Mouse (Mus musculus) myocyte (in vitro differentiated cells): Measurements from ENCODE around the gene Gm4969. TPM values are rescaled to one million over a fixed set of nuclear protein-coding genes. Genes with fewer than 3 reads are reported as not detected.

ENCODE experiments used
- H3K27me3 ChIP-seq: one replicate; pipeline ENCODE4 v1.6.1; 2011; ENCODE audit not compliant: control insufficient read depth, insufficient read depth, insufficient read length
- H3K36me3 ChIP-seq: one replicate; pipeline ENCODE4 v1.6.1; 2011; ENCODE audit not compliant: control insufficient read depth, insufficient read depth
- H3K4me2 ChIP-seq: one replicate; pipeline ENCODE4 v1.6.1; 2011; ENCODE audit warnings: low read depth, control low read depth
- H3K4me3 ChIP-seq: one replicate; pipeline ENCODE4 v1.5.1; 2011; ENCODE audit warnings: mild to moderate bottlenecking, control low read depth, moderate library complexity
- H3K79me2 ChIP-seq: one replicate; pipeline ENCODE4 v1.6.1; 2011; ENCODE audit not compliant: control insufficient read depth, insufficient read depth
- H3ac ChIP-seq: one replicate; pipeline ENCODE4 v1.6.1; 2011; ENCODE audit not compliant: control insufficient read depth, insufficient read length
- CEBPB ChIP-seq: IDR thresholded peaks from 2 replicates; pipeline ENCODE4 v1.6.1; 2011; ENCODE audit warnings: mild to moderate bottlenecking, moderate library complexity; ENCODE audit not compliant: poor library complexity, insufficient read depth, severe bottlenecking
- E2F4 ChIP-seq: IDR thresholded peaks from one replicate; pipeline ENCODE4 v1.6.1; 2011; ENCODE audit warnings: mild to moderate bottlenecking, control low read depth, moderate library complexity; ENCODE audit not compliant: insufficient read depth
- MAX ChIP-seq: IDR thresholded peaks from one replicate; pipeline ENCODE4 v1.6.1; 2011; ENCODE audit warnings: low read depth, mild to moderate bottlenecking, control low read depth
- MYOD1 ChIP-seq, 3 experiments: IDR thresholded peaks; one replicate each; pipeline ENCODE4 v1.6.1; 2011; ENCODE audit warnings: control low read depth in 2 of 3, low read depth in 2 of 3, mild to moderate bottlenecking in 2 of 3, moderate library complexity in 1 of 3; ENCODE audit not compliant: insufficient read length in 2 of 3, control insufficient read depth in 1 of 3
- MYOG ChIP-seq, 3 experiments: IDR thresholded peaks; one replicate each; pipeline ENCODE4 v1.6.1; 2011; ENCODE audit warnings: control low read depth in 2 of 3, low read depth in 2 of 3, mild to moderate bottlenecking in 2 of 3; ENCODE audit not compliant: insufficient read length in 2 of 3, control insufficient read depth in 1 of 3, insufficient read depth in 1 of 3
- POLR2A ChIP-seq: IDR thresholded peaks from one replicate; pipeline ENCODE4 v1.6.1; 2011; ENCODE audit warnings: low read depth, mild to moderate bottlenecking, control low read depth, moderate library complexity; ENCODE audit not compliant: insufficient read length
- POLR2AphosphoS2 ChIP-seq: IDR thresholded peaks from one replicate; pipeline ENCODE4 v1.6.1; 2011; ENCODE audit warnings: low read depth, control low read depth; ENCODE audit not compliant: insufficient read length
- REST ChIP-seq: IDR thresholded peaks from one replicate; pipeline ENCODE4 v1.6.1; 2011; ENCODE audit warnings: mild to moderate bottlenecking, control low read depth, moderate library complexity; ENCODE audit not compliant: insufficient read depth, insufficient read length
- SRF ChIP-seq: IDR thresholded peaks from one replicate; pipeline ENCODE4 v1.6.1; 2011; ENCODE audit warnings: low read depth; ENCODE audit not compliant: control insufficient read depth, insufficient read length
- TCF12 ChIP-seq: IDR thresholded peaks from one replicate; pipeline ENCODE4 v1.6.1; 2011; ENCODE audit warnings: mild to moderate bottlenecking, control low read depth; ENCODE audit not compliant: poor library complexity, insufficient read depth, severe bottlenecking
- TCF3 ChIP-seq: IDR thresholded peaks from one replicate; pipeline ENCODE4 v1.6.1; 2011; ENCODE audit warnings: low read depth, control low read depth; ENCODE audit not compliant: insufficient read length
- USF1 ChIP-seq: IDR thresholded peaks from one replicate; pipeline ENCODE4 v1.6.1; 2011; ENCODE audit warnings: low read depth, mild to moderate bottlenecking, control low read depth, moderate library complexity
- polyA plus RNA-seq: library from polyadenylated mRNA; unstranded; fragments of >200 nt; fragmentation: generic; extraction: Trizol; gene quantifications from one replicate; pipeline ENCODE4 v1.2.1, GENCODE M21; 2012; ENCODE audit warnings: missing spikeins

Gm4969 gene
- polyA plus RNA-seq, 1 experiment = not detected

- Histone ChIP-seq H3ac (no peak overlapping the region), H3K79me2 (no peaks in the 10 kb centered on the region), H3K36me3 (no peaks in the 10 kb centered on the region), H3K27me3 (no peaks in the 10 kb centered on the region), H3K4me3 (no peak overlapping the region), H3K4me2 (no peak overlapping the region)
- TF ChIP-seq CEBPB (no peak), TCF12 (no peak), REST (no peak), POLR2A (no peak), MAX (no peak), POLR2AphosphoS2 (no peak), E2F4 (no peak), MYOD1 (IDR thresholded peaks at IDR 0.05; ENCODE audit: control insufficient read depth in 1 of 3, insufficient read length in 2 of 3, low read depth in 2 of 3) (no peak), SRF (no peak), MYOG (IDR thresholded peaks at IDR 0.05; ENCODE audit: control insufficient read depth in 1 of 3, insufficient read depth in 1 of 3, insufficient read length in 2 of 3, low read depth in 2 of 3) (no peak), USF1 (no peak)
Observed at GRCm38 (mm10) chr7:19107436-19107835, 10.7 kb downstream of the Gm4969 start.

GRCm38 (mm10) chr7:19104486-19104885 is 13.7 kb downstream of the Gm4969 start:
- Histone ChIP-seq H3K36me3 (no peaks in the 10 kb centered on the region), H3ac (no peak overlapping the region), H3K27me3 (no peaks in the 10 kb centered on the region), H3K4me3 (no peak overlapping the region), H3K79me2 (no peaks in the 10 kb centered on the region), H3K4me2 (no peak overlapping the region)
- TF ChIP-seq POLR2AphosphoS2 (no peak), CEBPB (no peak), REST (no peak), MYOD1 (IDR thresholded peaks at IDR 0.05; ENCODE audit: control insufficient read depth in 1 of 3, insufficient read length in 2 of 3, low read depth in 2 of 3) (no peak), MYOG (IDR thresholded peaks at IDR 0.05; ENCODE audit: control insufficient read depth in 1 of 3, insufficient read depth in 1 of 3, insufficient read length in 2 of 3, low read depth in 2 of 3) (no peak), USF1 (no peak), TCF12 (no peak), POLR2A (no peak), SRF (no peak), TCF3 (no peak), E2F4 (no peak), MAX (no peak)

- Histone ChIP-seq H3K79me2 (no peaks in the 10 kb centered on the region), H3K4me2 (no peak overlapping the region), H3K27me3 (no peaks in the 10 kb centered on the region), H3ac (no peak overlapping the region), H3K36me3 (no peaks in the 10 kb centered on the region), H3K4me3 (no peak overlapping the region)
- TF ChIP-seq MAX (no peak), USF1 (no peak), MYOD1 (IDR thresholded peaks at IDR 0.05; ENCODE audit: control insufficient read depth in 1 of 3, insufficient read length in 2 of 3, low read depth in 2 of 3) (no peak), CEBPB (no peak), E2F4 (no peak), POLR2AphosphoS2 (no peak), REST (no peak), MYOG (IDR thresholded peaks at IDR 0.05; ENCODE audit: control insufficient read depth in 1 of 3, insufficient read depth in 1 of 3, insufficient read length in 2 of 3, low read depth in 2 of 3) (no peak), SRF (no peak), POLR2A (no peak), TCF12 (no peak)
Observed at GRCm38 (mm10) chr7:19103741-19104140, 14.4 kb downstream of the Gm4969 start.

- no peaks in the 10 kb centered on the region for H3K27me3 ChIP-seq
- no peaks in the 10 kb centered on the region for H3K79me2 ChIP-seq
- no peak overlapping the region for H3ac ChIP-seq
- TF ChIP-seq TCF3 = no peak
- no peak for TF ChIP-seq TCF12
- no peak for TF ChIP-seq MYOG (IDR thresholded peaks at IDR 0.05; ENCODE audit: control insufficient read depth in 1 of 3, insufficient read depth in 1 of 3, insufficient read length in 2 of 3, low read depth in 2 of 3)
- TF ChIP-seq POLR2AphosphoS2 = no peak
- TF ChIP-seq SRF = no peak
- no peak for TF ChIP-seq E2F4
- TF ChIP-seq MAX = no peak
- H3K4me3 ChIP-seq = no peak overlapping the region
- H3K36me3 ChIP-seq = no peaks in the 10 kb centered on the region
- no peak overlapping the region for H3K4me2 ChIP-seq
Observed at GRCm38 (mm10) chr7:19100290-19100689, 17.9 kb downstream of the Gm4969 start.

GRCm38 (mm10) chr7:19098811-19099210 is 19.4 kb downstream of the Gm4969 start:
- H3ac ChIP-seq = no peak overlapping the region
- H3K4me2 ChIP-seq = no peak overlapping the region
- H3K27me3 ChIP-seq = no peaks in the 10 kb centered on the region
- H3K36me3 ChIP-seq = no peaks in the 10 kb centered on the region
- no peak for TF ChIP-seq POLR2AphosphoS2
- TF ChIP-seq TCF3 = no peak
- no peak for TF ChIP-seq TCF12
- no peak for TF ChIP-seq E2F4
- TF ChIP-seq MYOG (IDR thresholded peaks at IDR 0.05; ENCODE audit: control insufficient read depth in 1 of 3, insufficient read depth in 1 of 3, insufficient read length in 2 of 3, low read depth in 2 of 3) = no peak
- TF ChIP-seq POLR2A = no peak
- TF ChIP-seq CEBPB = no peak
- no peak for TF ChIP-seq USF1
- TF ChIP-seq MYOD1 (IDR thresholded peaks at IDR 0.05; ENCODE audit: control insufficient read depth in 1 of 3, insufficient read length in 2 of 3, low read depth in 2 of 3) = no peak
- no peak for TF ChIP-seq SRF
- TF ChIP-seq REST = no peak
- TF ChIP-seq MAX = no peak
- no peak overlapping the region for H3K4me3 ChIP-seq
- H3K79me2 ChIP-seq = no peaks in the 10 kb centered on the region
